Mouse (Mus musculus) activated CD4-positive, CD25-positive, alpha-beta regulatory T cell, adult 4 months (primary cell): ENCODE data around the gene Ctsl. TPM values are rescaled to one million over a fixed set of nuclear protein-coding genes. Genes with fewer than 3 reads are reported as not detected.

Experiments used
- ATAC-seq: one replicate; pipeline ENCODE4 v1.8.0; 2017
- polyA plus RNA-seq, 2 experiments: library from polyadenylated mRNA; unstranded; fragments of 100-300 nt; shearing (Covaris generic); gene quantifications; one replicate each; pipeline ENCODE4 v1.2.1; 2017

Gene Ctsl
- polyA plus RNA-seq, 2 experiments from 2014 or later: 3.8 to 4.2 TPM

DNA sequence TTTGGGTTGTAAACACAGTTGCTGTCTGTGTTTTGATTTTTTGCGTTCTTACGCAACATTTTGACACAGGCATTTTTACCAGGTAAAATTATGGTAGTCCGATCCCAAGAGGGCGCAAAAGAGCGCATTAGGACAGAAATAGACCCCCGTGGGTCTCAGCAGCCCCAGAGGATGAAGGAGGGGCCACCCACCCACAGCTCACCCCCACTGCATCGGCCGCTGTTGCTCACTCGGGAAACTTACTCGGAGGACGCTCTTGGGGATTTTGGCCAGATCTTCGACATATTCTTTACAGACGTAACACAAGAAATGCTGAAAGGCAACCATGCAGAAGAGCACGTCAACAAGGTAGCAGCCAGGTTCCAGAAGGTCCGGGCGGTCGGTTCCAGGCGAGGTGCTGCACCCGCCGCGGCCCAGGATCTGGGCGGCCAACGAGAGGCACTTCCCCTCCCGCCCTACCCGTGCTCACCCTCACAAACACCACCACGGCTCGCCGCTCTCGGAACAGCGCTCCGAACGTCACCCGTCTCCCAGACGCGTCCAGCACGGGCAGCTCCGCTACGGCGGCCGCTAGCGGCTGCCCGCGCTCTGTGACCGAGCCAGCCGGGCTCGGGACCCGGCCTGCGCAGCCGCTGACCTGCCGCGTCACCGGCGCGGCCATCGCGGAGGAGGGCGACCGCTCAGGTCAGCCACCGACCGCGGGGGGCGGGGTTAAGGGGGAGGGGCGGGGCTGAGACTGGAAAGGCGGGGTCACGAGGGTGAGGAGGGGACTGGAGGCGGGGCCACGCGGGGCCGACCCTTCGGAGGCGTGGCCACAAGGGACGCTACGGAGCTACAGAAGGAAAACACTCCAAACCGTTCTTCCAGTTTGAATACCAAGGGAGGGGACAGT lies 58.4 kb downstream of the Ctsl start, which contains the start of gene Aaed1:
Gene Aaed1, minus strand, starts transcription at position 687 of the 892 bp plus-strand sequence.
- peak; percentile 77 for ATAC-seq

DNA sequence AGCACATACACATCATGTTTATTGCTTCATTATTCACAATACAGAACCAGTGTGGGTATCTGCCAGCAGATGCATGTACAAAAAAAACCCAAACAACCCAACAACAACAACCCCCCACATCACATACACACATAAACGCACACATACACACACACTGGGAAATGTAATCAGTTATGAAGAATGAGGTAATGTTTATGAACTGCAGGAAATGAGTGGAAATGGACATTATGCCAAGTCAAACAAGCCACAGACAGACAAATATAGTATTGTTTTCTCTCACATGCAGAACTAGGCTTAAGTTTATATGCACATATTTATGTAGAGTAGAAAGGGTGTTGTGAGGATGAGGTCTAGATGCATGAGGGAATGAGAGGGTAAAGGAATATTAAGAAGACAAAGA lies 59.4 kb downstream of the Ctsl start:
- ATAC-seq: no peak

DNA sequence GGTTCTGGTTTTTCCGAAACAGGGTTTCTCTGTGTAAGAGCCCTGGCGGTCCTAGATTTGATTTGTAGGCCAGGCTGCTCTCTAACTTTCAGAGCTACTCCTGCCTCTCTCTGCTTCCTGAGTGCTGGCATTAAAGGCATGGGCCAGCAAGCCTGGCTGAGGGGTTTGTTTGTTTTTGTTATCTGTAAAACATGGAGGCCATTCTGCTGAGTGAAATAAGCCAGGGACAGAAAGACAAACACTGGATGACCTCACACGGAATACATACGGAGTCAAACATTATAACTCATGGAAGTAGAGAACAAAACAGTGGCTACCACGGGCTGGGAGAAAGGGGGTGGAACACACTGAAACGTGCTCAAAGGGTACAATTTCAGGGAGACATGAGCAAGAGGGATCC lies 60.1 kb downstream of the Ctsl start:
- no peak for ATAC-seq

DNA sequence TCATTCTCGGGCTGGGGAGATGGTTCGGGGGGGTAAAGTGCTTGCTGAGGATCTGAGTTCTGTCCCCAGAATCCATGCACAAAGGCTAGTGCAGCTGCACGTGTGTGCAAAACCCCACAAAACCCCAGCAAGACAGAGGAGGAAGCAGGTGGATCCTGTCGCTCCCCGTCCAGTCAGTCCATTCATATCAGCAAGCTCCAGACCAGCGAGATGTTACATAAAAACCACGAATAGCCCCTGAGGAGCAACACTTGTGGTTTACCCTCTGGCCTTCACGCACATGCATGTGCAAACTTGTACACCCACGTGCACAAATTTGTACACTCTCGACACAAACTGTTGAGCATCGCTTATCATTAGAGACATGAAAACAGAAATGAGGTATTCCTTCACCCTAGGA lies 60.8 kb downstream of the Ctsl start:
- no peak for ATAC-seq

Other genes with a start within 250 kb of the Ctsl start
- gene Slc35d2, start 241.5 kb downstream of the Ctsl start, polyA plus RNA-seq: 10 to 100 TPM; 29.7 to 47.5 TPM
- 10 to 100 TPM; 10.7 to 16.1 TPM for gene Zfp367, start 217.7 kb downstream of the Ctsl start, polyA plus RNA-seq
- gene Habp4, start 209.1 kb downstream of the Ctsl start, polyA plus RNA-seq: 1 to 10 TPM; 1.8 to 5.1 TPM
- gene Cdc14b, start 95.6 kb downstream of the Ctsl start, polyA plus RNA-seq: 10 to 100 TPM; 10.3 to 10.4 TPM
- gene Aaed1, start 58.2 kb downstream of the Ctsl start, polyA plus RNA-seq: 10 to 100 TPM in 1 of 2 experiments, 1 to 10 TPM in 1; 9.0 to 13.8 TPM
- gene Cdk20, start 61.4 kb upstream of the Ctsl start, polyA plus RNA-seq: 1 to 10 TPM; 3.7 to 3.8 TPM
- gene Fam240b, start 126.9 kb upstream of the Ctsl start, polyA plus RNA-seq: not detected